ENCODE assay signal across 9 mouse cellular contexts in the genomic region with DNA sequence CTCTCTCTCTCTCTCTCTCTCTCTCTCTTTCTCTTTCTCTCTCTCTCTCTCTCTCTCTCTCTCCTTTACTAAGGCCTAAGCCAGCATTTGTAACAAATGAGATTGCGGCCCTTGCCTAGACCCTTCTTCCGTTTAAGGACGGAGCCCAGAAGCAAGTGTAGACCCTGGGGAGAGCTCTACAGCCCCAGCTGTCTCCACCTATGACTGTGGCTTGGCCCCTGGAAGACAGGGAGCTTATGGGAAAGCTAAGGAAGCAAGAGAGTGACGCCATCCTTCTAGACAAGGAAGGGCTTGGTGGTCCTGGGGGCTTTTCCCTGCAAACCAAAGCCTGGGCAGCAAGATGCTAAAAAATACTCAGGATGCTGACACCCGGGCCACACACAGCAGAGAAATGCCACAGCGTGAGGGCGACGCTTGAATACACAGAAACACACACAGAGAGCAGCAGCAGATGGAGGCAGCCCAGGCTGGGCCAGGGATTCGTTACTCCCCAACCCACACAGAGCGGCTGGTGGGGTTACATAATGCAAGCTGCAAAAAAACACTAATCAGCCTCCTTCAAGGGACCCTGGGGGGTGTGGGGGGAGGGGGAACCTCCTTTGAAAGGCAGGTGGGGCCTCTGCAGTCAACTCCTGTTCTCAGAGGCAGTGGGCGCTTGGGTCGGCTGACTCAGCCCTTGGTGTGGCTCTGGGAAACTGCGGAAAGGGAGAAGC.
A peak's percentile ranks its signal among the peaks of the same experiment; 100 is the strongest.
DNase-seq lines count a peak whose midpoint lies in the region; ATAC-seq and TF ChIP-seq lines count a peak whose summit lies in the region.
"Had no signal": no experiment of that assay in that cellular context is flagged by ENCODE, and none has a peak within 500 bp of the region (broad histone marks: within the 10 kb centered on the region; RNA-seq: fewer than 3 reads in every experiment).

No protein-coding gene starts in this region.

- no peak overlapping the region; the same call in 1 of the 2 replicates for H3K27ac ChIP-seq in hindbrain, embryonic 15.5 days (replicated peaks)
- H3K27ac ChIP-seq in midbrain, embryonic 12.5 days (replicated peaks), result peak overlapping the region; percentile 63
- H3K27ac ChIP-seq in thymus, adult 2 months (ENCODE audit: control insufficient read depth, insufficient read depth, low read length), result no peak overlapping the region

- H3K36me3 ChIP-seq in hindbrain, embryonic 15.5 days, result no peaks in the 10 kb centered on the region
- H3K36me3 ChIP-seq in midbrain, embryonic 12.5 days, result no peaks in the 10 kb centered on the region
- no peaks in the 10 kb centered on the region for H3K36me3 ChIP-seq in thymus, adult 2 months (ENCODE audit: control insufficient read depth, insufficient read depth, low read length)
- H3K36me3 ChIP-seq: G1E had no signal

- ATAC-seq in hindbrain, embryonic 15.5 days (ENCODE audit: low FRiP score, low read depth), result peak; percentile 48; the same call in 1 of the 2 replicates
- peak; percentile 60 for ATAC-seq in midbrain, embryonic 12.5 days (ENCODE audit: low FRiP score, low read depth)

- no peak overlapping the region for H3K9ac ChIP-seq in hindbrain, embryonic 15.5 days
- peak overlapping the region; percentile 15; the same call in 1 of the 2 replicates for H3K9ac ChIP-seq in midbrain, embryonic 12.5 days (replicated peaks)

- no peaks in the 10 kb centered on the region for H3K27me3 ChIP-seq in hindbrain, embryonic 15.5 days
- H3K27me3 ChIP-seq in midbrain, embryonic 12.5 days, result peaks cover 4% of the 10 kb centered on the region
- no peaks in the 10 kb centered on the region for H3K27me3 ChIP-seq in thymus, adult 2 months (ENCODE audit: control insufficient read depth, insufficient read depth, low read length)

- DNase-seq in ZHBTc4 (ENCODE audit: low read depth, low spot score), result peak; percentile 36
- DNase-seq in cerebellum, postnatal 36 days, result peak; percentile 78 to 83
- DNase-seq in thymus, adult 2 months, result no peak
- DNase-seq in ovary, postnatal 10 days (ENCODE audit: low spot score), result no peak
- DNase-seq in kidney, adult 11 months, result no peak
- no peak for DNase-seq in heart, postnatal 10 days

- WGBS in hindbrain, embryonic 15.5 days, result 16% methylated on average over 13 of the region's 13 CpGs
- 12% methylated on average over 12 of the region's 13 CpGs for WGBS in midbrain, embryonic 12.5 days
- WGBS in thymus, adult 2 months, result 32% methylated on average over 13 of the region's 13 CpGs

- peak overlapping the region; percentile 9; the same call in 1 of the 2 replicates for H3K4me2 ChIP-seq in hindbrain, embryonic 15.5 days
- H3K4me2 ChIP-seq in midbrain, embryonic 12.5 days (replicated peaks), result peak overlapping the region; percentile 22

- TF ChIP-seq POLR2A in thymus, adult 2 months (IDR thresholded peaks at IDR 0.05; ENCODE audit: control insufficient read depth, extremely low read depth, insufficient read depth, low read length, poor library complexity), result no peak

- intact Hi-C loops in heart, postnatal 10 days (cut with DNase I), result no loop called here

- H3K4me1 ChIP-seq in hindbrain, embryonic 15.5 days (replicated peaks), result peaks cover 7% of the 10 kb centered on the region
- H3K4me1 ChIP-seq in midbrain, embryonic 12.5 days, result peaks cover 18% of the 10 kb centered on the region
- H3K4me1 ChIP-seq in thymus, adult 2 months (replicated peaks; ENCODE audit: control insufficient read depth, insufficient read depth, low read length), result no peaks in the 10 kb centered on the region

- H3K9me3 ChIP-seq in hindbrain, embryonic 15.5 days, result no peaks in the 10 kb centered on the region
- no peaks in the 10 kb centered on the region for H3K9me3 ChIP-seq in midbrain, embryonic 12.5 days

- no peak for TF ChIP-seq CTCF in thymus, adult 2 months (IDR thresholded peaks at IDR 0.05; ENCODE audit: borderline replicate concordance, control insufficient read depth, extremely low read depth, insufficient read depth, low read length, poor library complexity)

- H3K4me3 ChIP-seq in hindbrain, embryonic 15.5 days, result no peak overlapping the region
- H3K4me3 ChIP-seq in midbrain, embryonic 12.5 days, result no peak overlapping the region
- no peak overlapping the region for H3K4me3 ChIP-seq in thymus, adult 2 months (ENCODE audit: control insufficient read depth, insufficient read depth, low read length)

Comparison
In these comparisons a context has a peak if more than half of its experiments do, and no peak if none do; other contexts are left out.
1. DNase-seq: peak in ZHBTc4 (single experiment) and cerebellum, postnatal 36 days (2 of 2); none in thymus, adult 2 months (single experiment), ovary, postnatal 10 days (single experiment), kidney, adult 11 months (single experiment) and heart, postnatal 10 days (0 of 2).